Mouse (Mus musculus) E14TG2a.4 (cell line): ENCODE results near the gene Zfp651.

ENCODE experiments used
- H3K27me3 ChIP-seq: 2 replicates; pipeline ENCODE4 v1.6.1; 2014; ENCODE audit warnings: low read length, control low read depth; ENCODE audit not compliant: insufficient read depth
- H3K36me3 ChIP-seq: 2 replicates; pipeline ENCODE4 v1.6.1; 2014; ENCODE audit warnings: low read length, control low read depth; ENCODE audit not compliant: insufficient read depth
- H3K4me1 ChIP-seq: replicated peaks from 2 replicates; pipeline ENCODE4 v1.6.1; 2014; ENCODE audit warnings: low read depth, low read length, control low read depth
- H3K4me3 ChIP-seq: replicated peaks from 2 replicates; pipeline ENCODE4 v1.5.1; 2014; ENCODE audit warnings: mild to moderate bottlenecking, low read length
- H3K9me3 ChIP-seq: 2 replicates; pipeline ENCODE4 v1.6.1; 2014; ENCODE audit warnings: low read length, control low read depth
- CTCF ChIP-seq: conservative IDR thresholded peaks from 2 replicates; pipeline ENCODE4 v1.5.1; 2014; ENCODE audit warnings: low read length
- NANOG ChIP-seq: IDR thresholded peaks from 2 replicates; pipeline ENCODE4 v1.6.1; 2014; ENCODE audit warnings: borderline replicate concordance, low read length, mixed read lengths
- POU5F1 ChIP-seq: IDR thresholded peaks from 2 replicates; pipeline ENCODE4 v1.6.1; 2014; ENCODE audit warnings: low read length, borderline replicate concordance

The Zfp651 gene

GRCm38 (mm10) chr9:121819073-121819770 is 60.1 kb downstream of the Zfp651 start:
- Histone ChIP-seq H3K4me3 (no peak overlapping the region), H3K36me3 (no peaks in the 10 kb centered on the region), H3K9me3 (no peaks in the 10 kb centered on the region), H3K27me3 (peaks cover 11% of the 10 kb centered on the region), H3K4me1 (peaks cover 16% of the 10 kb centered on the region)
- TF ChIP-seq NANOG (no peak), POU5F1 (no peak), CTCF (no peak)

- no peak overlapping the region for H3K4me3 ChIP-seq
- peaks cover 11% of the 10 kb centered on the region for H3K27me3 ChIP-seq
- no peak for TF ChIP-seq NANOG
- no peak for TF ChIP-seq CTCF
- no peak for TF ChIP-seq POU5F1
- no peaks in the 10 kb centered on the region for H3K36me3 ChIP-seq
- H3K9me3 ChIP-seq = no peaks in the 10 kb centered on the region
- peaks cover 16% of the 10 kb centered on the region for H3K4me1 ChIP-seq
Observed at GRCm38 (mm10) chr9:121819771-121820471, 60.8 kb downstream of the Zfp651 start.

GRCm38 (mm10) chr9:121820765-121821164 is 61.6 kb downstream of the Zfp651 start:
- no peak overlapping the region for H3K4me3 ChIP-seq
- no peaks in the 10 kb centered on the region for H3K9me3 ChIP-seq
- peaks cover 16% of the 10 kb centered on the region for H3K4me1 ChIP-seq
- peaks cover 11% of the 10 kb centered on the region for H3K27me3 ChIP-seq
- H3K36me3 ChIP-seq = no peaks in the 10 kb centered on the region
- TF ChIP-seq NANOG (no peak), CTCF (no peak), POU5F1 (no peak)
